Mouse (Mus musculus): Measurements from ENCODE around the gene Eif4g3.
"Not testable (repeated sequence)": the region's sequence is repeated elsewhere in the genome, so short reads cannot be mapped to it uniquely, and the experiment has no call there.

Gene Eif4g3

GRCm38 (mm10) chr4:138029168-138029567 lies 36.3 kb downstream of the Eif4g3 start:
- no peak for DNase-seq

- no peak for DNase-seq
Measured at GRCm38 (mm10) chr4:138031828-138032227, 39.0 kb downstream of the Eif4g3 start.

- no peak for DNase-seq
Measured at GRCm38 (mm10) chr4:138033871-138034270, 41.0 kb downstream of the Eif4g3 start.

GRCm38 (mm10) chr4:138035435-138036120 lies 42.8 kb downstream of the Eif4g3 start:
- no peak for DNase-seq

- DNase-seq, result peak; percentile 42
Measured at GRCm38 (mm10) chr4:138037110-138037509, 44.3 kb downstream of the Eif4g3 start.

GRCm38 (mm10) chr4:138037896-138038295 lies 45.1 kb downstream of the Eif4g3 start:
- DNase-seq, result no peak

GRCm38 (mm10) chr4:138038365-138039274 lies 45.8 kb downstream of the Eif4g3 start:
- no peak for DNase-seq

GRCm38 (mm10) chr4:138039275-138039651 lies 46.4 kb downstream of the Eif4g3 start:
- no peak for DNase-seq

GRCm38 (mm10) chr4:138040589-138040988 lies 47.8 kb downstream of the Eif4g3 start:
- no peak for DNase-seq

- DNase-seq, result no peak
Measured at GRCm38 (mm10) chr4:138041566-138042256, 48.9 kb downstream of the Eif4g3 start.

- DNase-seq, result no peak
Measured at GRCm38 (mm10) chr4:138042257-138042589, 49.4 kb downstream of the Eif4g3 start.

GRCm38 (mm10) chr4:138042625-138043024 lies 49.8 kb downstream of the Eif4g3 start:
- DNase-seq, result no peak

GRCm38 (mm10) chr4:138044841-138045500 lies 52.1 kb downstream of the Eif4g3 start:
- no peak for DNase-seq

- no peak for DNase-seq
Measured at GRCm38 (mm10) chr4:138045809-138046208, 53.0 kb downstream of the Eif4g3 start.

GRCm38 (mm10) chr4:138046371-138046770 lies 53.5 kb downstream of the Eif4g3 start:
- no peak for DNase-seq

- DNase-seq, result no peak
Measured at GRCm38 (mm10) chr4:138049547-138049946, 56.7 kb downstream of the Eif4g3 start.

- no peak for DNase-seq
Measured at GRCm38 (mm10) chr4:138051488-138051887, 58.7 kb downstream of the Eif4g3 start.

GRCm38 (mm10) chr4:138056658-138057057 lies 63.8 kb downstream of the Eif4g3 start:
- DNase-seq, result no peak

- not testable (repeated sequence) for DNase-seq
Measured at GRCm38 (mm10) chr4:138057196-138057754, 64.5 kb downstream of the Eif4g3 start.

GRCm38 (mm10) chr4:138061161-138061560 lies 68.3 kb downstream of the Eif4g3 start:
- no peak for DNase-seq

- peak; percentile 46 for DNase-seq
Measured at GRCm38 (mm10) chr4:138063372-138064265, 70.8 kb downstream of the Eif4g3 start.

All from layer of hippocampus, adult 9-11 months (tissue).